Mouse (Mus musculus) frontal cortex, postnatal 14 days (tissue): ENCODE measurements around the gene Gm8257.
"Not testable (repeated sequence)": the region's sequence is repeated elsewhere in the genome, so short reads cannot be mapped to it uniquely, and the experiment has no call there.

Source experiments
- DNase-seq, 2 experiments: peaks; one replicate each; pipeline ENCODE4 v3.0.0; 2022; ENCODE audit warnings: low spot score in 2 of 2

The Gm8257 gene

GRCm38 (mm10) chr14:44706356-44706755, at the start of gene Gm8257:
Gm8257 (minus strand) TSS chr14:44706456.
- DNase-seq, result not testable (repeated sequence)

GRCm38 (mm10) chr14:44750240-44750639, 44.0 kb upstream of the Gm8257 start, which contains the start of gene Gm8267:
Gm8267 (minus strand) TSS chr14:44750340.
- DNase-seq, result no peak

GRCm38 (mm10) chr14:44742789-44743188, 36.5 kb upstream of the Gm8257 start:
- DNase-seq, result not testable (repeated sequence)

- not testable (repeated sequence) for DNase-seq
These were observed 24.5 kb upstream of the Gm8257 start for GRCm38 (mm10) chr14:44730711-44731110.

- not testable (repeated sequence) for DNase-seq
These were observed 78.5 kb downstream of the Gm8257 start, which contains the start of gene Gm5624 for GRCm38 (mm10) chr14:44627737-44628136. Gm5624 (minus strand) TSS chr14:44627938.
